Mouse (Mus musculus) forebrain, embryonic 11.5 days (tissue): ENCODE data around the gene Wasf2. TPM values are rescaled to one million over a fixed set of nuclear protein-coding genes. Genes with fewer than 3 reads are reported as not detected.

ENCODE experiments used
- ATAC-seq: fragments of 200-750 bp; cut with Nextera tagmentation; replicated peaks from 2 replicates; pipeline ENCODE4 v1.8.0; 2017; ENCODE audit warnings: moderate TSS enrichment; ENCODE audit not compliant: low FRiP score
- DNase-seq: peaks from one replicate; pipeline ENCODE4 v3.0.0-alpha.2; 2017; ENCODE audit warnings: low spot score
- H3K27ac ChIP-seq: fragments of 300-500 bp; sonication (generic); 2 replicates; pipeline ENCODE4 v1.5.1; 2014; ENCODE audit warnings: low read depth, low read length
- H3K27me3 ChIP-seq: fragments of 300-500 bp; sonication (generic); 2 replicates; pipeline ENCODE4 v1.6.1; 2014; ENCODE audit warnings: mild to moderate bottlenecking, low read length, mixed read lengths; ENCODE audit not compliant: control insufficient read depth, insufficient read depth
- H3K36me3 ChIP-seq: fragments of 300-500 bp; sonication (generic); 2 replicates; pipeline ENCODE4 v1.6.1; 2014; ENCODE audit warnings: mild to moderate bottlenecking, low read length, moderate library complexity, mixed read lengths; ENCODE audit not compliant: control insufficient read depth, insufficient read depth
- H3K4me1 ChIP-seq: fragments of 300-500 bp; sonication (generic); replicated peaks from 2 replicates; pipeline ENCODE4 v1.6.1; 2014; ENCODE audit warnings: low read length, mixed read lengths; ENCODE audit not compliant: control insufficient read depth, insufficient read depth
- H3K4me2 ChIP-seq: fragments of 300-500 bp; sonication (generic); 2 replicates; pipeline ENCODE4 v1.6.1; 2014; ENCODE audit warnings: low read depth, mild to moderate bottlenecking, low read length, moderate library complexity, mixed read lengths; ENCODE audit not compliant: severe bottlenecking
- H3K4me3 ChIP-seq: fragments of 300-500 bp; sonication (generic); 2 replicates; pipeline ENCODE4 v1.5.1; 2014; ENCODE audit warnings: low read depth, low read length
- H3K9ac ChIP-seq: fragments of 300-500 bp; sonication (generic); 2 replicates; pipeline ENCODE4 v1.6.1; 2014; ENCODE audit warnings: low read length
- H3K9me3 ChIP-seq: fragments of 300-500 bp; sonication (generic); 2 replicates; pipeline ENCODE4 v1.6.1; 2016; ENCODE audit warnings: low read length, mixed read lengths; ENCODE audit not compliant: control insufficient read depth
- WGBS: fragments of 180-500 bp; shearing (Covaris S2); extraction: QIAGEN DNeasy Blood & Tissue Kit; methylation state at CpG from one replicate; pipeline ENCODE4 v1.1.7; 2014; 5-methylcytosine and 5-hydroxymethylcytosine counted together
- polyA plus RNA-seq: library from polyadenylated mRNA; unstranded; fragments of >200 nt; fragmentation: Nextera tagmentation; extraction: Ambion mirVana; gene quantifications from 2 replicates; pipeline ENCODE4 v1.2.1, GENCODE M21; 2014

Gene Wasf2
- polyA plus RNA-seq, 1 experiment from 2014 or later, result 28.8 TPM

- H3K27ac ChIP-seq, result no peak overlapping the region
- ATAC-seq, result no peak
- H3K4me1 ChIP-seq, result 0 out of 2 replicates have a peak, but pooled peaks cover 3% of the 10 kb centered on the region
- WGBS, result 93% methylated on average over 7 of the region's 7 CpGs
- H3K4me3 ChIP-seq, result no peak overlapping the region
- H3K9me3 ChIP-seq, result no peaks in the 10 kb centered on the region
- no peak overlapping the region for H3K9ac ChIP-seq
- no peaks in the 10 kb centered on the region for H3K27me3 ChIP-seq
- no peak for DNase-seq
- H3K4me2 ChIP-seq, result no peak overlapping the region
- no peaks in the 10 kb centered on the region for H3K36me3 ChIP-seq
Measured at GRCm38 (mm10) chr4:133106691-133107090, 23.6 kb upstream of the Wasf2 start.

GRCm38 (mm10) chr4:133107788-133108281 lies 22.5 kb upstream of the Wasf2 start:
- Histone ChIP-seq H3K4me1 (0 out of 2 replicates have a peak, but pooled peaks cover 3% of the 10 kb centered on the region), H3K4me3 (no peak overlapping the region), H3K27ac (no peak overlapping the region), H3K4me2 (no peak overlapping the region), H3K27me3 (no peaks in the 10 kb centered on the region), H3K9me3 (no peaks in the 10 kb centered on the region), H3K9ac (no peak overlapping the region), H3K36me3 (no peaks in the 10 kb centered on the region)
- no peak for ATAC-seq
- 62% methylated on average over 13 of the region's 13 CpGs for WGBS
- DNase-seq, result no peak

GRCm38 (mm10) chr4:133108481-133109334 lies 21.6 kb upstream of the Wasf2 start:
- no peak for ATAC-seq
- 69% methylated on average over 13 of the region's 13 CpGs for WGBS
- DNase-seq, result no peak

GRCm38 (mm10) chr4:133109335-133109801 lies 20.9 kb upstream of the Wasf2 start:
- Histone ChIP-seq H3K9me3 (no peaks in the 10 kb centered on the region), H3K36me3 (no peaks in the 10 kb centered on the region), H3K4me1 (no peaks in the 10 kb centered on the region), H3K4me3 (no peak overlapping the region), H3K4me2 (no peak overlapping the region), H3K27me3 (no peaks in the 10 kb centered on the region), H3K27ac (no peak overlapping the region), H3K9ac (no peak overlapping the region)
- DNase-seq (no peak), ATAC-seq (no peak)
- 71% methylated on average over 5 of the region's 5 CpGs for WGBS

More at GRCm38 (mm10) chr4:133108481-133109334, 21.6 kb upstream of the Wasf2 start:
- 0 out of 2 replicates have a peak, but pooled peaks cover under 1% of the 10 kb centered on the region for H3K4me1 ChIP-seq
- H3K9me3 ChIP-seq, result no peaks in the 10 kb centered on the region
- H3K27me3 ChIP-seq, result no peaks in the 10 kb centered on the region
- no peak overlapping the region for H3K4me2 ChIP-seq
- no peaks in the 10 kb centered on the region for H3K36me3 ChIP-seq
- no peak overlapping the region for H3K9ac ChIP-seq
- H3K4me3 ChIP-seq, result no peak overlapping the region
- H3K27ac ChIP-seq, result no peak overlapping the region

GRCm38 (mm10) chr4:133112175-133112838 lies 18.0 kb upstream of the Wasf2 start:
- DNase-seq (no peak), ATAC-seq (no peak)
- WGBS, result 76% methylated on average over 13 of the region's 13 CpGs
- Histone ChIP-seq H3K9ac (no peak overlapping the region), H3K27ac (no peak overlapping the region), H3K27me3 (no peaks in the 10 kb centered on the region), H3K4me3 (no peak overlapping the region), H3K4me2 (no peak overlapping the region), H3K36me3 (no peaks in the 10 kb centered on the region), H3K4me1 (peaks cover 2% of the 10 kb centered on the region; the same call in 1 of the 2 replicates), H3K9me3 (no peaks in the 10 kb centered on the region)

- 58% methylated on average over 6 of the region's 6 CpGs for WGBS
- H3K4me3 ChIP-seq, result no peak overlapping the region
- no peak overlapping the region for H3K9ac ChIP-seq
- DNase-seq, result no peak
- peaks cover 8% of the 10 kb centered on the region for H3K4me1 ChIP-seq
- no peak for ATAC-seq
- H3K27ac ChIP-seq, result no peak overlapping the region
- no peaks in the 10 kb centered on the region for H3K36me3 ChIP-seq
- H3K27me3 ChIP-seq, result no peaks in the 10 kb centered on the region
- H3K9me3 ChIP-seq, result no peaks in the 10 kb centered on the region
- no peak overlapping the region for H3K4me2 ChIP-seq
Measured at GRCm38 (mm10) chr4:133113351-133113882, 16.9 kb upstream of the Wasf2 start.

- Histone ChIP-seq H3K36me3 (no peaks in the 10 kb centered on the region), H3K27ac (no peak overlapping the region), H3K4me2 (no peak overlapping the region), H3K9ac (no peak overlapping the region), H3K4me3 (no peak overlapping the region), H3K4me1 (peaks cover 8% of the 10 kb centered on the region), H3K9me3 (no peaks in the 10 kb centered on the region), H3K27me3 (no peaks in the 10 kb centered on the region)
- no peak for DNase-seq
- 96% methylated on average over 3 of the region's 3 CpGs for WGBS
- ATAC-seq, result no peak
Measured at GRCm38 (mm10) chr4:133114762-133115161, 15.5 kb upstream of the Wasf2 start.

GRCm38 (mm10) chr4:133115721-133116429 lies 14.4 kb upstream of the Wasf2 start:
- Histone ChIP-seq H3K27ac (no peak overlapping the region), H3K27me3 (no peaks in the 10 kb centered on the region)

More at GRCm38 (mm10) chr4:133115721-133116429, 14.4 kb upstream of the Wasf2 start:
- no peak overlapping the region for H3K4me2 ChIP-seq
- no peaks in the 10 kb centered on the region for H3K36me3 ChIP-seq
- WGBS, result 78% methylated on average over 14 of the region's 14 CpGs
- peaks cover 10% of the 10 kb centered on the region for H3K4me1 ChIP-seq
- ATAC-seq (no peak), DNase-seq (no peak)
- H3K4me3 ChIP-seq, result no peak overlapping the region
- H3K9me3 ChIP-seq, result no peaks in the 10 kb centered on the region
- no peak overlapping the region for H3K9ac ChIP-seq
